Mouse (Mus musculus): ENCODE measurements around the gene Gm49601.

Gm49601 gene

DNA sequence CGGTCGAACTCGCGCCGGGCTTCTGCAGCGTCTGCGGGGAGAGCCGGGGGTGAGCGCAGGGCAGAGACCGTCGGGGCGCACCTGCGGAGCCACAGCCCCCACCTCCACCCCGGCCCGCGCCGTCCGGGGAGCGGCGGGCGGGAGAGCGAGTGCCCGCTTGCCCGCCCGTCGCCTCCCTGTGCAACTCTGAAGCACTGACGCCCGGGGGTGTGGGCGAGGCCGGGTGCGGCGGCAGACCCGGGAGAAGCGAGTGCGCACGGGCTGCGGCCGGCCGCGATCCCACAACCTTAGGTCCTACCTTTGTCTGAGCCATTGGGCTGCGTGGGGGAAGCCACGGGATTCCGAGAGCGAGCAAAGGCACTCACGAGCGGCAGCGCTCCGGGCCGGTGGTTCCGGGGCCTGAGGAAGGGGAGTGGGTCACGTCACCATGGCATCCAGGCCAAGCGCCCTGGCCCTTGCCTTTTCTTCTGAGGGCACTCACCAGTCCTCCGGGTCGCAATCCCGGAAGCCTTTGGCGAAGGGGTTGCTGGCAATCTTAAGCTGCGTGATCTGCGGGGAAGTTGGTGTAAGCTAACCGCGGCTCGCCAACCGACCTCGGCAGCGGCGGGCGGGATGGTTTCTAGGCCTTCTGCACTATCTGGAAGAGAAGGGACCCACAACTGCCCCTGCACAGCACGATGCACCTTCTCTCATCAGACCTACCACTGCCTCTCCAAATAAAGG, 43.6 kb downstream of the Gm49601 start:
- DNase-seq (ENCODE audit: low spot score in 2 of 2): no peak

- DNase-seq (ENCODE audit: low spot score in 2 of 2): no peak
These were observed 44.5 kb downstream of the Gm49601 start for GRCm38 (mm10) chr16:18581623-18582205.

GRCm38 (mm10) chr16:18581050-18581622, 45.1 kb downstream of the Gm49601 start:
- DNase-seq (ENCODE audit: low spot score in 2 of 2): no peak

DNA sequence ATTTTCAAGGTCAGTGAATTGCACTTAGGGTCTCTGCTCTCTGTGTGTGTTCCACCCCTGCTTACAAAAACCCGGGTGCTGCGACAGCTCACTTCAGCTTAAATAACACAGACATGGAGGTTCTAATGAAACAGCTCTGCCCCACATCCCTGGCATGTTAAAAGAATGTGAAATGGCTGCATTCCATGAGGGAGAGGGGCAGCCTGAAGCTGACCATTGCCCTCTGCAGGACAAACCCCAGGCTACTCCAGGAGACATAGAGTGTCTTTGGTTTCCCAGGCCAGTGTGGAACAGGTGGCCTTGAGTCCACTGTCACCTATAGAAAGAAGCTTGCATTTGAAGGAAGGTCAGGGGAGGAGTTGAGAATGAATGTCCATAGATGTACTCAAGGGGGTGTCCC, 45.8 kb downstream of the Gm49601 start:
- no peak for DNase-seq (ENCODE audit: low spot score in 2 of 2)

DNA sequence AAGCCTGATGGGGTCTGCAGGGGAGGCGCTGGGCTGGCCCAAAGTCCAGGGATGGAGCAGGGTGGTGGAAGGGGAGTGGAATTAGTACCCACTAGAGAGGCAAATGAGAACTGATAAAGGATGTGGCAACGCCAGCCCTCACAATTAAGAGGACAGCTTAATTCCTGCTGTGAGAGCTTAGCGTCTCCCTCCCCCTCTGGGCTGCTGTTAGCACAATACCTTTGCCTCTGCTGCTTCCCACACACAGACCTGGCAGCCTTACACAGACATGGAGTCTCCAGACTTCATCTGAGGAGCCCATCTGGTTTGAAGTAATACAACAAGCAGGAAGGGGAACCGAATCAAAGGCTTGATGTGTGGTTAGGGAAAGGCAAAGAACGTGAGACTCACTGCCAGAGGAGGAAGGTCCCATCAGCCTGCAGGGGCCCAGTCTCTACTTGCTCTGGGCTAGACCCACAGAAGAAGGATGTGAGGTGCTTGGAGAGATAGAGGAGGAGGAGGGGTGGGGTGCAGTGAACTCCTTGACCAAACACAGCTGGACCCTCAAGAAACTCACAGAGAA, 48.5 kb downstream of the Gm49601 start:
- DNase-seq (ENCODE audit: low spot score in 2 of 2): no peak

- DNase-seq (ENCODE audit: low spot score in 2 of 2): no peak
These were observed 49.2 kb downstream of the Gm49601 start for GRCm38 (mm10) chr16:18577071-18577470.

DNA sequence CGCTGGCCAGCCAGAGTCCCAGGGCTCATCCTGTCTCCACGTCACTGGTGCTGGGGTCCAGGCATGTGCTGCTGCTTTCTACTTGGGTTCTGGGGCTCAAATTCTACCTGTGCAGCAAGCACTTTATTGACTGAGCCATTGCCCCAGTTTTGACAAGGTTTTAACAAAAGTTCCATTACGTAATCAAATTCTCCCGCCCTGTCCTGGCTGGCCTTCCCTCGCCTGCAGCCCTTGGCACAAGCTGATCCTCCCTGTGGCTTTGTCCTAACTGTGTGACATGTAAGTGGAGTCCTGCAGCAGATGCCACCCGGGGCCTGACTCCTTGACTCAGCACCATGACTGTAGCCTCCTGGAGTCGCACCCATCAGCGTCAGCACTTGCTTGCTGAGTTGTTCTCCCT, 52.0 kb downstream of the Gm49601 start:
- DNase-seq (ENCODE audit: low spot score in 2 of 2): no peak
